Mouse (Mus musculus): ENCODE data around the gene Gmnn.

Gene Gmnn

GRCm38 (mm10) chr13:24760351-24760870 lies 1.3 kb downstream of the Gmnn start:
- no peak for DNase-seq

GRCm38 (mm10) chr13:24759451-24759850 lies 2.3 kb downstream of the Gmnn start:
- peak; percentile 62 to 65 for DNase-seq

- DNase-seq, result no peak
These were observed 3.7 kb downstream of the Gmnn start for GRCm38 (mm10) chr13:24757820-24758564.

GRCm38 (mm10) chr13:24756756-24757155 lies 5.0 kb downstream of the Gmnn start:
- no peak for DNase-seq

- DNase-seq, result no peak
These were observed 10.3 kb downstream of the Gmnn start for GRCm38 (mm10) chr13:24751396-24751795.

GRCm38 (mm10) chr13:24750807-24751206 lies 10.9 kb downstream of the Gmnn start:
- DNase-seq, result no peak

GRCm38 (mm10) chr13:24747823-24748222 lies 13.9 kb downstream of the Gmnn start:
- no peak for DNase-seq

GRCm38 (mm10) chr13:24741028-24741427 lies 20.7 kb downstream of the Gmnn start, which contains the start of gene Armh2:
TSS of gene Armh2 (plus strand) at chr13:24741232.
- DNase-seq, result no peak

GRCm38 (mm10) chr13:24735608-24736131 lies 26.1 kb downstream of the Gmnn start:
- no peak for DNase-seq

GRCm38 (mm10) chr13:24734502-24734901 lies 27.2 kb downstream of the Gmnn start:
- DNase-seq, result no peak

GRCm38 (mm10) chr13:24729128-24729527 lies 32.6 kb downstream of the Gmnn start:
- no peak for DNase-seq

GRCm38 (mm10) chr13:24724395-24724759 lies 37.3 kb downstream of the Gmnn start:
- no peak for DNase-seq

GRCm38 (mm10) chr13:24723699-24724394 lies 37.9 kb downstream of the Gmnn start:
- no peak for DNase-seq

- no peak for DNase-seq
These were observed 40.2 kb downstream of the Gmnn start for GRCm38 (mm10) chr13:24721502-24721901.

GRCm38 (mm10) chr13:24717677-24718076 lies 44.0 kb downstream of the Gmnn start:
- no peak for DNase-seq

GRCm38 (mm10) chr13:24716441-24716840 lies 45.3 kb downstream of the Gmnn start:
- DNase-seq, result no peak

- no peak for DNase-seq
These were observed 46.1 kb downstream of the Gmnn start for GRCm38 (mm10) chr13:24715601-24716000.

- no peak for DNase-seq
These were observed 47.3 kb downstream of the Gmnn start for GRCm38 (mm10) chr13:24714360-24714885.

- DNase-seq, result peak; percentile 85 to 87
These were observed 48.2 kb downstream of the Gmnn start for GRCm38 (mm10) chr13:24713434-24714000.

- no peak for DNase-seq
These were observed 49.1 kb downstream of the Gmnn start for GRCm38 (mm10) chr13:24712581-24713130.

GRCm38 (mm10) chr13:24710968-24711367 lies 50.8 kb downstream of the Gmnn start:
- no peak for DNase-seq

- peak in 1 of 2 experiments; percentile 26 for DNase-seq
These were observed 51.9 kb downstream of the Gmnn start for GRCm38 (mm10) chr13:24709656-24710396.
